Mouse (Mus musculus) urinary bladder, postnatal 4 days (tissue): ENCODE measurements at regions not wholly inside any gene's neighbourhood (a gene's known extent, or its start where the extent isn't known, plus 50 kb on each side); places are given as distances from the start of the nearest gene placed in this dataset.
A peak's percentile ranks its signal among the peaks of the same experiment; 100 is the strongest.

Experiments used
- DNase-seq, 2 experiments: peaks; one replicate each; pipeline ENCODE4 v3.0.0; 2021 to 2022; ENCODE audit warnings: low spot score in 2 of 2

DNA sequence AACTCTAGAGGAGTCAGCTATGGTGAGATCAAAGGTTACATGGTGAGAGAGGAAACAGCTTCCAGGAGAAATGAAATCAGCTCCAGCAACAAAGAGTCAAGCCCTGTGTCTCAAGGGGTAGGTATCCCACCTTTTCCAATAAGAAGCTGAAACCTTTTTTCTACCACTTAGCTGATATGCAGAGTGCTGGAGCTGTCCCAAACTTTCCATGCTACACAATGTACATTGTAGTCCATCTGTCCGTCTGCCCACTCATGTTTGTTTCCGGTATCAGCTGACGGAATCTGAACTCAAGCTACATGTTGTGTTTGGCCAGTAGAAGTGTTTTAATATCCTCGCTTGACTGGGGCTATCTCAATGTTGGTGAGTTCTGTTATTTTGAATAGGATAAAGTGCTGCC lies 83.6 kb upstream of the Ngf start:
- no peak for DNase-seq

DNA sequence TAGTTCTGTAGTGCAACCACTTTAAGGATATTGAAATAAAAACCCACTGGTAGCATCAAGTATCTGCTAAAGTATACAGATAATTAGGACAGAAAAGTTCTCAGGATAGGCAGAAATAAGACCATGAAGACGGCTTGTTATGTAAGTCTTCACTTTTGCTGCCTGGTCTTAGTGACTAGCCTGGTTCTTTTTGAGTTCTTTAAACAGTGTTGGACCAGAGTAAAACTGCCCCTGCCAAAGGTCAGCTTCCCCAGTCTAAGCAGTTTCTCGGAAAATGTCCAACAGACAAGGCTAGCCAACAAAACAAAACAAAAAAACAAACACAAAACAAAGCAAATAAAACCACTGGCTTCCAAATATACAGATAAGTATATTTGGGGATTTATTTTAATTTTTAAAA lies 85.1 kb upstream of the Ngf start:
- DNase-seq, result no peak

GRCm38 (mm10) chr3:102383671-102384070 lies 86.0 kb upstream of the Ngf start:
- DNase-seq, result no peak

GRCm38 (mm10) chr3:102381683-102382082 lies 88.0 kb upstream of the Ngf start:
- no peak for DNase-seq

DNA sequence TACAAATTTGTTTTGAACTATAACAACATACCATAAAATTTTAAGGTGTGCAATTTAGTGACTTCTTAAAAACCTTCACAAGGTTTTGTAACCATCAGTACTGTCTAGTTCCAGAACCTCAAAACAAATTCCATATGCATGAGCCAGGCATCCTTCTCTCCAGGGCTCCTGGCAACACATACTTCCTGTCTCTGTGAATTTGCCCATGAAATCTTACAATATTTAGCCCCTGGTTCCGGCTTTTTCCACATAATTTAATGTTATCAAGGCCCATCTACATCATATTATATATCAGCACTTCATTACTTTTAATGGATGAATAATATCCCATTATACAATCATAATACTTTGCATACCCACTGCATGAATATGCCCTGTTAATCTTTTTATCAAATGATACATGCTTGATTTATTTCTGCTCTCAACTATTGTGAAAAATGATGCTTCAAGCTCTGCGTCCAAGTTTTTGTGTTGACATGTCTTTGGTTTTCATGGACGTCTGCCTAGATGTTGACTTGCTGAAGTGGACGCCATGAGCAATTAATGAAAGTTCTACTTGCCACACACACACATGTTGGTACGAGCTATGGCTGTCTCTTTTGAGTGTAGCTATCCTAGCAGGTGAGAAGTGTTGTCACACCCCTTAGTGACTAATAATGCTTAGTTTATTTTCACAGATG lies 95.2 kb upstream of the Ngf start:
- no peak for DNase-seq

DNA sequence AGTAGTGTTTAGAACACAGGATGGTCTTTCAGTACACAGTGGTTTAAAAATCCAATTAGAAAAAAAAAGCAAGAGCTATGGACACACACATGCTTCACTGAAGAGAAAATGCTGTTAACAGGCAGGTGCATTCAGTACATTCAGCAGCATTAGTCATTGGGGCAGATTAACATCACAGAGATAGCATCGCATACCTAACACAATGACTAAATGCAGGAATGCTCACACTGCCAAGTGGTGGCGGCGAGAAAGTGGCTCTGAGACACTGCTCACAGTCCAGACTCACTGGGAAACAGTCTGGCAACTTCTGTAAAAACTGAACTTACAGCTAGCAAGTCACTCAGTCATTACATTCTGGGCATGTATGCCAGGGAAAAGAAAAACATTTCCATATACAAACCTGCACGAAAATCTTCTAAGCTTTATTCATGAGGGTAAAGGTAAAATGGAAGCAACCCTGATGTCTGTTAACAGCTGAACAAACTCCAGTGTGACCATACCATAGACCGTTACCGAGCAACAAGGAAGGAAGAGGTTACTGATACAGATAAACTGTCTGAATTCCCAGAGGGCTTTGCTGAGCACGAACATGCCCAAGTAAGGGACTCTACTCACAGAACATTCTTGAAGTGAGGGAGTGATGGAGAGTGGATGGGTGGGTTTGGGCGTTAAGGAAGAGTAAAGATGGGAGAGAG lies 97.4 kb upstream of the Ngf start:
- peak in 1 of 2 experiments; percentile 45 for DNase-seq

- DNase-seq, result no peak
These were observed 103.5 kb upstream of the Ngf start for GRCm38 (mm10) chr3:102366188-102366587.

DNA sequence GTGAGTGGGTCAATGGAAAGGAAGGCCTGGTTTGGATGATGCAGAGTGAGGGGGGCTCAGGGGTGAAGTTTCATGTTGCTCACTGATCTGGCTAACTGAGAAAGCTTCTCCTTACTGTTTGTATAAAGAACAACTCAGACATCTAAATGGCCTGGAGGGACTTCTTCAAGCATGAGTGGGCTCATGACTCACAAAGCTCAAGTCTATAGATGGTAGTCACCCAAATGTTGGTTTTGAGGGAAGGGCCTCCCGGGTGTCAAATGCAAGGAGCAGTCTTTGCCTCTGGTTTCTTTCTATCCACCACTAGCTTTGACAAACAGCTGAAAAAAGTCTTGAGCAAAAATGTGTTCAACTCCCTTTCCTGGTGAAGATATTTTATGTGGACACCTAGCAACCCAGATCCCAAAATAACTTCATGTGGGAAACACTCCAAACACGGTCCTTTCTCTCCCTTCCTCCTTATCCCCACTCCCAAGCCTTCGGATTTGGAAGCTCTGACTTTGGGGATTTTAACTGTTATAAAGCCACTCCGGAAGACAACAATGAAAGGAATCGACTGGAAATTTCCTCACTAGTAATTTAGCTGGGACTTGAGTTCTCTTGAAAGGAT lies 105.3 kb upstream of the Ngf start:
- DNase-seq, result no peak

DNA sequence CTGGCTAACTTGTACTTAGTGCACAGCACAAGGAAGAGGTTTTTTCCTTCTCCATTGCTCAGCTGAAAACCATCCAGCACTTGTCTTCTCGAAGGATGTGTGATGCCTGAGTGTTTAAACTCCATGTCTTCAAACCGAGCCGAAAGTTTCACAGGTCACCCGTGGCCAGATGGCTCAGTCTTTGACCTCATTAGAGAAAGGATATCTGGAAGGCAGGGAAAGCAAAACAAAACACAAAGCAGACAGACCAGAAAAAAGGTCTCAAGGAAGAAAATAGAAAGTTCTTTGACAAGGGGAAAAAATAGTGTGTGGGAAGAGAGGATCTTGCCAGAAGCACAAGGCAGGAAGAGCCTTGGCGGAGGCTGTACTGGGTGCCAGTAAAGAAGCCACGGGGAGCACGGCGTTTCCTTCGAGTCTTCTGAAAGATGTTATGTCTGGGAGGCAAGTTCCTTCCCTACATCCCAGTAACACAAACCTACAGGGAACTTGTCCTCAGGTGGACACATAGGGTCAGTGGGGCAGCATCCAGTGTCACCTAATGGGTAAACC lies 108.9 kb upstream of the Ngf start:
- DNase-seq, result no peak

DNA sequence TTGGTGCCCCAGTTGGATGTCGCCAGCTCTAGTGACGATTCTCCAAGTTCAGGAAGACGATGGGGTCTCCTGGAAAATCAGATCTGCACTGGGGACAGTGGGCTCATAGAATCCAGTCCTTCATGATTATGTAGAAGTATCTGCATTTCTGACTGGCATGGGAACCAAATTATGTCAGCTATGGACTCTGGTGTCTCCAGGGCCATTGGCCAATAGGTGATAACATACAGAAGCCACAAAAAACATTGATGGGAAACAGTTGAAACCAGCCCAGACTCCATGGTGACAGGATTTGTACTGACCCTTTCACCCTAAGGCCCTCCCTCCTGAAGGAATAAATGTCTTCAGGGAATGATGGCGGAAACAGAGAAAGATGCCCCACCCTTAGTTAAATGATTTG lies 110.9 kb upstream of the Ngf start:
- DNase-seq, result no peak

DNA sequence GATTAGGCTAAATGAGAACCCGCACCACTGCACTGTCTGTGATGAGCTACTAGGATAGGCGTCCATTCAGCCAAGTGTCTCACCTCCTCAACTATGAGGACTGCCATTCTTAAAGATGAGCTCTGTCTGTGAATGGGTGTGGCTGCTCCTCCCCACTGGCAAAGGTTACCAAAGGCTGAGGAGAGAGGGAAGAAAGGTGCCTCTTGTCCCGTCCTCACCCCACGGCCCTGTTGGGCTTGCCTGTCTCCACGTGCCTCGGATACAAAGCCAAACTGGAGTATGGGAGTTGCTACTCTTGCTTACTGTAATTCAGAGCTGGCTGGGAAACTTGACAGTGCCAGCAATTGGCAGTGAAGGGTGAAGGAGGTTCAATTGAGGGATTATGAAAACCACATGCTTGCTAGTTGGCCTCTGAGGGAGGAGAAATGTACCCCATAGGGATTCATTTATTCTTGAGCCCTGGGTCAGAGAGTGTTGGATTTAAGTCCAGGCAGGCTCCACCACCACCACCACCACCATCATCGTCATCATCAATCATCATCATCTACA lies 112.6 kb upstream of the Ngf start:
- DNase-seq, result no peak

- DNase-seq, result no peak
These were observed 114.4 kb upstream of the Ngf start for GRCm38 (mm10) chr3:102355352-102355751.

DNA sequence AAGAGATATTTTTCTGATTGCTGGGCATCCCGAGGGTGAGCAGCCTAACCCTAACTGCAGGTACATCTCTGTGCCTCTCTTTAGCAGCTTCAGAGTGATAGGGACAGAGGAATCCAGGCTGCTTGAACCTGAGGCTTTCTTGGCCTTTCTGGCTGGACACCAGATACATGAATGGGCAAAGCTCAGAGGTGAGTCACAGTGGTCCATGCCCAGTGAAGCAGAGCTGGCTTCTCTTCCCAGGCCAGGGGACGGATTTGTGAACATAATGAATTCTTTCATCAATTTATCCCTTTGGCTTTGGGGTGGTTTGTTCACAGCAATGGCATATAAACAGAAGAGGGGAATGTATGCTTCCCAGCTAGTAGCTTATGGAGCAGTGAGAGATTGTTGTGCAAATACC lies 114.9 kb upstream of the Ngf start:
- no peak for DNase-seq

- no peak for DNase-seq
These were observed 116.3 kb upstream of the Ngf start for GRCm38 (mm10) chr3:102353277-102353900.

- DNase-seq, result no peak
These were observed 123.6 kb upstream of the Ngf start for GRCm38 (mm10) chr3:102346077-102346476.

DNA sequence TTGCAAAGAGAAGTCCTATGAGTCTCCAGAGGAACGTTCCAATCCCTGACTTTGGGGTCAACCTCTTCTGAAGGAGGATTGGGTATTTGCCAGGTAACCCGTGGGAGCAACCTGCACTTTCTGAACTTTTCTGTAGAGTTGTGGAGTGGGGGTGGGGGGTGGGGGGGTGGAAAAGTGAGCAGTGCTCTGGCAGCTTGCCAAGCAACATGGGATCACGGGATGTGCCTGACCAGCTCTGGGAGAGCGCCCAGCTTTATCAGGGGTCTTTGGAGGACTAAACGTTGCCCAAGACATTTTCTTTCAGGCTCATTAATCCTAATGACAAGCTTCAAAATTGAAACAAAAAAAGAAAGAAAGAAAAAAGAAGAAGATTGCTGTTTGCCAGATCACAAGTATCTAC lies 124.4 kb upstream of the Ngf start:
- no peak for DNase-seq

- DNase-seq, result no peak
These were observed 129.0 kb upstream of the Ngf start for GRCm38 (mm10) chr3:102340731-102341130.

DNA sequence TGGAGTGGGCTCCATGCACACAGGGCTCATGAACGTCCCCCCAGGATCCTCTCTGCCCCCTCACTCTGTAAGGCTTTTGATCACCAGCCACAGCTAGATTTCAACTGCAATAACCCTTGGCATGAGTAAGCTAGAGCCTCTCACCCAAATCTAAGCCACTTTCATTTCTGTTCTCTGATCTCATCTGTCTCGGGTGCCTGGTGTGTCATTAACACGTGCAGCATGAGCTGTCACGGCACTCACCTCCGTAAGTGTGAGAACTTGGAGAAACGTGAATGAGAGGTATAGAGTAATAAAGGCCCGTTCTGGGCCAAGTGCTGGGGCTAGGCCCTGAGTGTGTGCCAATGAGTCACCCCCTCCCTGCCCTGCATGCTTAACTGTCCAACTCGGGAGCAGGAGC lies 131.8 kb upstream of the Ngf start:
- DNase-seq, result no peak

- DNase-seq, result no peak
These were observed 131.7 kb upstream of the Vangl1 start for GRCm38 (mm10) chr3:102336184-102336583.

GRCm38 (mm10) chr3:102335146-102335545 lies 130.7 kb upstream of the Vangl1 start:
- DNase-seq, result peak in 1 of 2 experiments; percentile 28

DNA sequence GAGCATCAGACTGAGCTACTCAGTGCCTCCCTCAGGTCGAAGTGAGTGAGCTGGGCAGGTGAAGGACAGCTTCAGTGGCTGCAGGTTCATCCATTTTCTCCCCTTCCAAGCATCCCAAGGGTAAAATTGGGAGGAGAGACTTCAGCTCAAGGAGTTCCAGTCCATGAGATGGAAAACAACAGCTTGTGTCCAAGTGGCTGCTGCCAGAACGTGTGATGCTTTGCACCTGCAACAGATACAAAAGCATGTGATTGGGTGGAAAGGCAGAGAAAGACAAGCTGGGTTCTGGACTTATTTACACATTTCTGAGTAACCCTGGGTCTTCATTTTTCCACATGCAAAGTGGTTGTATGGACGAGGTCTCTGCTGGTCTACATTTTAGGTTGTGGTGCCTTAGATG lies 127.7 kb upstream of the Vangl1 start:
- DNase-seq, result no peak

DNA sequence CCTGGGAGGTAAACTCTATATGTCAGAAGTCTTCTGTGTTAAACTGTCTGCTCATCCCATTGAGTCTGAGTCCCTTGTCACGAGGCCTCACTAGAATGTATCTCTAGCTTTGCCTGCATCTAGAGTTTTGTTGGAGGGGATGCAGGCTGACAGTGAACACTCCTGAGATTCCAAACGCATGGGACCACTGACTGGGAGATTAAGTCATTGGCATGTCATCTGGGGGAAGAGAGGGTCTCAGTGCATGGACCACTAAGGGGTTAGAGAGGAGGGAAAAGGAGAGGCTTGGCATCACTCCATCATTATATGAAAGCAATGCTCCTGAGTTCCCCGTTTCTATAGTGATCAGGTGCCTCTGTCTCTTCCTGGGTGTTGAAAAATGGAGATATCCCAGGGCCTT lies 114.8 kb upstream of the Vangl1 start:
- DNase-seq, result no peak
